Mouse (Mus musculus): ENCODE measurements around the gene Hyal1. TPM values are rescaled to one million over a fixed set of nuclear protein-coding genes. Genes with fewer than 3 reads are reported as not detected.
"Not testable (repeated sequence)": the region's sequence is repeated elsewhere in the genome, so short reads cannot be mapped to it uniquely, and the experiment has no call there.

Hyal1 gene
- polyA plus RNA-seq, 1 experiment from 2014 or later = 6.2 TPM

GRCm38 (mm10) chr9:107553541-107554318 lies 23.0 kb upstream of the Hyal1 start:
- peak overlapping the region; percentile 71 for H3K27ac ChIP-seq (ENCODE audit: low read depth, low read length)
- WGBS = 5% methylated on average over 37 of the region's 37 CpGs
- peak overlapping the region; percentile 71 for H3K9ac ChIP-seq (ENCODE audit: low read length)
- H3K27me3 ChIP-seq (ENCODE audit: control insufficient read depth, insufficient read depth, low read length) = peaks cover 14% of the 10 kb centered on the region
- no peaks in the 10 kb centered on the region for H3K9me3 ChIP-seq (ENCODE audit: control insufficient read depth, low read length)
- DNase-seq (ENCODE audit: low spot score) (no peak), ATAC-seq (replicated peaks; ENCODE audit: low FRiP score) (peak; percentile 6)
- H3K4me2 ChIP-seq (ENCODE audit: low read depth, low read length, severe bottlenecking) = peak overlapping the region; percentile 89
- H3K4me1 ChIP-seq (replicated peaks; ENCODE audit: control insufficient read depth, insufficient read depth, low read length) = peaks cover 29% of the 10 kb centered on the region
- H3K4me3 ChIP-seq (ENCODE audit: low read depth, low read length) = peak overlapping the region; percentile 67
- peaks cover under 1% of the 10 kb centered on the region; the same call in 1 of the 2 replicates for H3K36me3 ChIP-seq (ENCODE audit: control insufficient read depth, insufficient read depth, low read length)

- under 1% methylated on average over 53 of the region's 53 CpGs for WGBS
- Histone ChIP-seq H3K4me2 (ENCODE audit: low read depth, low read length, severe bottlenecking) (peak overlapping the region; percentile 89), H3K27me3 (ENCODE audit: control insufficient read depth, insufficient read depth, low read length) (peaks cover 14% of the 10 kb centered on the region), H3K4me3 (ENCODE audit: low read depth, low read length) (peak overlapping the region; percentile 67), H3K27ac (ENCODE audit: low read depth, low read length) (peak overlapping the region; percentile 78), H3K9me3 (ENCODE audit: control insufficient read depth, low read length) (no peaks in the 10 kb centered on the region), H3K36me3 (ENCODE audit: control insufficient read depth, insufficient read depth, low read length) (peaks cover 7% of the 10 kb centered on the region; the same call in 1 of the 2 replicates), H3K4me1 (replicated peaks; ENCODE audit: control insufficient read depth, insufficient read depth, low read length) (peaks cover 29% of the 10 kb centered on the region), H3K9ac (ENCODE audit: low read length) (peak overlapping the region; percentile 86)
- DNase-seq (ENCODE audit: low spot score) (peak; percentile 99), ATAC-seq (replicated peaks; ENCODE audit: low FRiP score) (peak; percentile 92)
Measured at GRCm38 (mm10) chr9:107554319-107554825, 22.4 kb upstream of the Hyal1 start.

- WGBS = under 1% methylated on average over 21 of the region's 23 CpGs
- peak; percentile 19 for ATAC-seq (replicated peaks; ENCODE audit: low FRiP score)
- H3K9ac ChIP-seq (ENCODE audit: low read length) = peak overlapping the region; percentile 86
- peak overlapping the region; percentile 67 for H3K4me3 ChIP-seq (ENCODE audit: low read depth, low read length)
- peak overlapping the region; percentile 78 for H3K27ac ChIP-seq (ENCODE audit: low read depth, low read length)
- peaks cover 29% of the 10 kb centered on the region for H3K4me1 ChIP-seq (replicated peaks; ENCODE audit: control insufficient read depth, insufficient read depth, low read length)
- H3K27me3 ChIP-seq (ENCODE audit: control insufficient read depth, insufficient read depth, low read length) = peaks cover 12% of the 10 kb centered on the region
- DNase-seq (ENCODE audit: low spot score) = no peak
- peak overlapping the region; percentile 78 for H3K4me2 ChIP-seq (ENCODE audit: low read depth, low read length, severe bottlenecking)
- H3K36me3 ChIP-seq (ENCODE audit: control insufficient read depth, insufficient read depth, low read length) = peaks cover 13% of the 10 kb centered on the region; the same call in 1 of the 2 replicates
- H3K9me3 ChIP-seq (ENCODE audit: control insufficient read depth, low read length) = no peaks in the 10 kb centered on the region
Measured at GRCm38 (mm10) chr9:107555031-107555457, 21.7 kb upstream of the Hyal1 start.

- H3K27ac ChIP-seq (ENCODE audit: low read depth, low read length) = no peak overlapping the region
- no peaks in the 10 kb centered on the region for H3K9me3 ChIP-seq (ENCODE audit: control insufficient read depth, low read length)
- ATAC-seq (replicated peaks; ENCODE audit: low FRiP score) (no peak), DNase-seq (ENCODE audit: low spot score) (no peak)
- H3K36me3 ChIP-seq (ENCODE audit: control insufficient read depth, insufficient read depth, low read length) = peaks cover 14% of the 10 kb centered on the region; the same call in 1 of the 2 replicates
- peaks cover 29% of the 10 kb centered on the region for H3K4me1 ChIP-seq (replicated peaks; ENCODE audit: control insufficient read depth, insufficient read depth, low read length)
- peak overlapping the region; percentile 78 for H3K4me2 ChIP-seq (ENCODE audit: low read depth, low read length, severe bottlenecking)
- 47% methylated on average over 2 of the region's 2 CpGs for WGBS
- peaks cover 6% of the 10 kb centered on the region; the same call in 1 of the 2 replicates for H3K27me3 ChIP-seq (ENCODE audit: control insufficient read depth, insufficient read depth, low read length)
- H3K9ac ChIP-seq (ENCODE audit: low read length) = peak overlapping the region; percentile 86
- peak overlapping the region; percentile 67 for H3K4me3 ChIP-seq (ENCODE audit: low read depth, low read length)
Measured at GRCm38 (mm10) chr9:107555701-107556100, 21.0 kb upstream of the Hyal1 start.

DNA sequence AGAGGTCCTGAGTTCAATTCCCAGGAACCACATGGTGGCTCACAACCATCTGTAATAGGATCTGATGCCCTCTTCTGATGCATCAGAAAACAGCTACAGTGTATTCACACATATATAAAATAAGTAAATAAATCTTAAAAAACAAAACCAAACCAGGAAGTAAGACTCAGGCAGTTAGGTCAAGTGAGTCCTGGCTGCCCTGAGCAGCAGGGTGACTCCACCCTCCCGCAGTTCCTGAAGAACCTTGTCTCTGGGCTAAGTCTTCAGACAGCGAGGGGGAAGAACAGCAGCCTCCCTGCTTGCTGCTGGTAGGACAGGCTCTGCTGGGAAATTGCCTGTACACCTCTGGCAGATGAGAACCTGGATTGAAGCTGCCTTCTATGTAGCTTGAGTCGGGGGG lies 20.4 kb upstream of the Hyal1 start:
- Histone ChIP-seq H3K36me3 (ENCODE audit: control insufficient read depth, insufficient read depth, low read length) (peaks cover 17% of the 10 kb centered on the region; the same call in 1 of the 2 replicates), H3K4me3 (ENCODE audit: low read depth, low read length) (peak overlapping the region; percentile 67), H3K4me1 (replicated peaks; ENCODE audit: control insufficient read depth, insufficient read depth, low read length) (peaks cover 25% of the 10 kb centered on the region), H3K4me2 (ENCODE audit: low read depth, low read length, severe bottlenecking) (peak overlapping the region; percentile 78; the same call in 1 of the 2 replicates), H3K9ac (ENCODE audit: low read length) (peak overlapping the region; percentile 39; the same call in 1 of the 2 replicates), H3K27me3 (ENCODE audit: control insufficient read depth, insufficient read depth, low read length) (peaks cover 2% of the 10 kb centered on the region; the same call in 1 of the 2 replicates), H3K27ac (ENCODE audit: low read depth, low read length) (no peak overlapping the region), H3K9me3 (ENCODE audit: control insufficient read depth, low read length) (no peaks in the 10 kb centered on the region)
- ATAC-seq (replicated peaks; ENCODE audit: low FRiP score) (no peak), DNase-seq (ENCODE audit: low spot score) (no peak)
- WGBS = 83% methylated on average over 3 of the region's 3 CpGs

GRCm38 (mm10) chr9:107563029-107563581 lies 13.6 kb upstream of the Hyal1 start, which contains the start of gene Tusc2:
Gene Tusc2, plus strand, starts transcription at chr9:107563255.
- no peaks in the 10 kb centered on the region for H3K9me3 ChIP-seq (ENCODE audit: control insufficient read depth, low read length)
- under 1% methylated on average over 46 of the region's 46 CpGs for WGBS
- peak; percentile 96 for DNase-seq (ENCODE audit: low spot score)
- ATAC-seq (replicated peaks; ENCODE audit: low FRiP score) = peak; percentile 95
- H3K27ac ChIP-seq (ENCODE audit: low read depth, low read length) = no peak within 1 kb of the TSS
- H3K4me1 ChIP-seq (replicated peaks; ENCODE audit: control insufficient read depth, insufficient read depth, low read length) = peaks cover 11% of the 10 kb centered on the region
- H3K36me3 ChIP-seq (ENCODE audit: control insufficient read depth, insufficient read depth, low read length) = peaks cover 21% of the 10 kb centered on the region; the same call in 1 of the 2 replicates
- peak within 1 kb of the TSS; percentile 81 for H3K9ac ChIP-seq (ENCODE audit: low read length)
- peak within 1 kb of the TSS; percentile 87 for H3K4me2 ChIP-seq (ENCODE audit: low read depth, low read length, severe bottlenecking)
- H3K27me3 ChIP-seq (ENCODE audit: control insufficient read depth, insufficient read depth, low read length) = no peaks in the 10 kb centered on the region
- peak within 1 kb of the TSS; percentile 89 for H3K4me3 ChIP-seq (ENCODE audit: low read depth, low read length)

- 48% methylated on average over 5 of the region's 5 CpGs for WGBS
- peaks cover 19% of the 10 kb centered on the region for H3K4me1 ChIP-seq (replicated peaks; ENCODE audit: control insufficient read depth, insufficient read depth, low read length)
- not testable (repeated sequence) for DNase-seq (ENCODE audit: low spot score); H3K27ac ChIP-seq (ENCODE audit: low read depth, low read length); H3K9ac ChIP-seq (ENCODE audit: low read length); H3K9me3 ChIP-seq (ENCODE audit: control insufficient read depth, low read length); ATAC-seq (replicated peaks; ENCODE audit: low FRiP score); H3K27me3 ChIP-seq (ENCODE audit: control insufficient read depth, insufficient read depth, low read length); H3K4me3 ChIP-seq (ENCODE audit: low read depth, low read length); H3K36me3 ChIP-seq (ENCODE audit: control insufficient read depth, insufficient read depth, low read length); H3K4me2 ChIP-seq (ENCODE audit: low read depth, low read length, severe bottlenecking)
Measured at GRCm38 (mm10) chr9:107565556-107565955, 11.2 kb upstream of the Hyal1 start.

DNA sequence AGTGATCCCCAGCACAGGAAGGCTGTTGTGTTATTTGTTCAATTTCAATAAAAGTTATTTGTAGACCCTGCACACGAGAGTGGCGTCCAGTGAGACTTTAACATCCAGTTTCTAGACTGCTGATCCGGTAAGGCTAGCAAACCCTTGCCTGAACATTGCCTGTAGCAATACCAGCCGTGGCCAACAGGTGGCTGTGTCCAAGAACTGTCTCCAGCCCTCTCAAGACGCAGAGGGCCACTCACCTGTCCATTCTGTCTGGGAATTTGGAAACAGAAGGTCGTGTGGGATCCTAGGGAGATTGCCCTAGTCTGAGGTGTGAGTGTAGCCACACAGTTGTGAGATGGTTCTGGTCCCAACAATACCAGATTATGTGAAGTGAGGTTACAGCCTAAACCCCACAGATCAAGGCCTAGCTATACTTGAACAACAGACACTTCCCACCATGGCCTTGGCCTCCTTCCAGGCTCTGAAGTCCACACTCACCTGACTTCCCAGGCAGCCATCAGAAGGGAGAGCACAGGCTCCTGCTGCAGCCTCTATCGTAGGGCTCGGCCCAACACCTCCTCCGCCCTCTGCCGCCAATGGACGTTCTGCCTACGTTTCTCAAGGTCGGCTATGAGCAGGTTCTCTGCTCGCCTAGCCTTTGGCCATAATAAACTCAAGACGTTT lies 10.6 kb upstream of the Hyal1 start:
- 62% methylated on average over 15 of the region's 15 CpGs for WGBS
- H3K27me3 ChIP-seq (ENCODE audit: control insufficient read depth, insufficient read depth, low read length) = no peaks in the 10 kb centered on the region
- H3K9ac ChIP-seq (ENCODE audit: low read length) = no peak overlapping the region
- peaks cover 24% of the 10 kb centered on the region for H3K4me1 ChIP-seq (replicated peaks; ENCODE audit: control insufficient read depth, insufficient read depth, low read length)
- DNase-seq (ENCODE audit: low spot score) = peak; percentile 89
- H3K4me2 ChIP-seq (ENCODE audit: low read depth, low read length, severe bottlenecking) = no peak overlapping the region
- no peak for ATAC-seq (replicated peaks; ENCODE audit: low FRiP score)
- no peak overlapping the region for H3K4me3 ChIP-seq (ENCODE audit: low read depth, low read length)
- H3K27ac ChIP-seq (ENCODE audit: low read depth, low read length) = no peak overlapping the region
- H3K36me3 ChIP-seq (ENCODE audit: control insufficient read depth, insufficient read depth, low read length) = peaks cover 9% of the 10 kb centered on the region; the same call in 1 of the 2 replicates
- no peaks in the 10 kb centered on the region for H3K9me3 ChIP-seq (ENCODE audit: control insufficient read depth, low read length)

Data from forebrain, embryonic 11.5 days (tissue).